ENCODE assay signal across 12 mouse cellular contexts in the genomic region with DNA sequence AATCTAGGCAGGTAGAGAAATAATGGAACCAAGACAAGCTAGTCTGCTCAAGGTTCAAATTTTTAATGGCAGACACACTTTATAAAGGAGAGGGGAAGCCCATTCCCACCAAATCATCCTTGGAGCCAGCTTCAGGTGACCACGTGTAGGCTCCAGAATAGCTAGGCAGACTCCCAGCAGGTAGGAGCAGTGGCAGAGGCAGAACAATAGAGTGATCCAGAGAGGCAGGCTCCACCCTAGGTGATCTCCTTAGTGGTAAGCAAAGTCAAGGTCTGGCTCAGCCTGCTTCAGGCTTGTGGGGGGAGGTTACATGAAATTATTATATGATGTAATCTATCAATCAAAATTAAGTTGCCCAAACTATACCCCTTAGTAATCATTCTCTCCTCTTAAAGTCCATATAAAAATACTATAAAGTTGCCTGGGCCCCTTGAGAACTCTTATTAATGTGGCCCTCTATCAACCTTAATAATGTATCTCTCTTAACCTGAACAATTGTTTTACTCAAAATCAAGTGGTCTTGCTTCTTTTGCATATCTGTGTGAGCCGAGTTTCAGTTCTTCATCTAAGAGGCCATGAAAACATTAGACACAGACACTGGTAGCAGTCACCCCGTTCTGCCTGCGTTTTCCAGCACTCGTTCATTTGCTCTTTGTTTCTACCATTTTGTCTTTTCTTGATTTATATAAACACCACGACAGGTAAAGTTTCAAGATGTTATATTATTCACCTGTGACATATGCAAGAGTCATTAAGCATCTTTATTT.
"Had no signal": no experiment of that assay in that cellular context is flagged by ENCODE, and none has a peak within 500 bp of the region (broad histone marks: within the 10 kb centered on the region; RNA-seq: fewer than 3 reads in every experiment).

No protein-coding gene starts in this region.

- H3K27me3 ChIP-seq: kidney, embryonic 15.5 days; liver, embryonic 15.5 days; midbrain, embryonic 13.5 days; neural tube, embryonic 15.5 days had no signal

- H3K27ac ChIP-seq: kidney, embryonic 15.5 days; limb, embryonic 10.5 days; liver, embryonic 15.5 days; midbrain, embryonic 13.5 days; neural tube, embryonic 15.5 days had no signal

- H3K4me1 ChIP-seq: kidney, embryonic 15.5 days; limb, embryonic 10.5 days; liver, embryonic 15.5 days; midbrain, embryonic 13.5 days; neural tube, embryonic 15.5 days had no signal

- DNase-seq: kidney, adult 11 months; kidney, postnatal 14 days; lung, adult 2 months; lung, postnatal 36 days; retina, postnatal 1 day; thymus, postnatal 4 days had no signal

- H3K9me3 ChIP-seq: kidney, embryonic 15.5 days; limb, embryonic 10.5 days; liver, embryonic 15.5 days; midbrain, embryonic 13.5 days; neural tube, embryonic 15.5 days had no signal

- H3K36me3 ChIP-seq: kidney, embryonic 15.5 days; limb, embryonic 10.5 days; liver, embryonic 15.5 days; midbrain, embryonic 13.5 days; neural tube, embryonic 15.5 days had no signal

- H3K9ac ChIP-seq: kidney, embryonic 15.5 days; liver, embryonic 15.5 days; midbrain, embryonic 13.5 days; neural tube, embryonic 15.5 days had no signal

- H3K4me3 ChIP-seq: kidney, embryonic 15.5 days; limb, embryonic 10.5 days; liver, embryonic 15.5 days; midbrain, embryonic 13.5 days; myocyte; neural tube, embryonic 15.5 days had no signal
